Comparison of ENCODE assay signal across 10 mouse cellular contexts in genomic region chr8:84339320-84339719, GRCm38 (mm10). TPM values are rescaled to one million over a fixed set of nuclear protein-coding genes. Genes with fewer than 3 reads are reported as not detected.
DNase-seq lines count a peak whose midpoint lies in the region; ATAC-seq lines count a peak whose summit lies in the region.
"Had no signal": no experiment of that assay in that cellular context is flagged by ENCODE, and none has a peak within 500 bp of the region (broad histone marks: within the 10 kb centered on the region; RNA-seq: fewer than 3 reads in every experiment).

No protein-coding gene starts in this region.

- no peak for ATAC-seq in embryonic facial prominence, embryonic 11.5 days (replicated peaks; ENCODE audit: insufficient number of reproducible peaks, low FRiP score, low TSS enrichment, low read depth)
- ATAC-seq in midbrain, embryonic 14.5 days (ENCODE audit: low FRiP score, low TSS enrichment), result no peak
- no peak for ATAC-seq in midbrain, embryonic 11.5 days (ENCODE audit: low FRiP score)
- ATAC-seq in granulocyte monocyte progenitor cell, adult 5-6 weeks (replicated peaks; ENCODE audit: poor library complexity, severe bottlenecking), result no peak
- ATAC-seq: liver, embryonic 12.5 days; midbrain, embryonic 16.5 days had no signal

- peak; percentile 3 for DNase-seq in embryonic facial prominence, embryonic 11.5 days (ENCODE audit: low spot score)
- no peak for DNase-seq in embryonic facial prominence, embryonic 10.5 days (ENCODE audit: low spot score)
- peak; percentile 26 for DNase-seq in midbrain, embryonic 14.5 days
- no peak for DNase-seq in midbrain, embryonic 11.5 days (ENCODE audit: low spot score, missing footprints)
- peak; percentile 33 for DNase-seq in c-Kit-positive CD71-negative TER-119-negative erythroid progenitor cells, embryonic 14.5 days (ENCODE audit: low read depth)
- DNase-seq in cerebellum, postnatal 25 days, result peak; percentile 80 to 86
- no peak for DNase-seq in natural killer cell, adult 2 months (ENCODE audit: low spot score in 2 of 2)

- no peak overlapping the region for H3K4me3 ChIP-seq in embryonic facial prominence, embryonic 11.5 days (ENCODE audit: low read depth, low read length)
- no peak overlapping the region for H3K4me3 ChIP-seq in embryonic facial prominence, embryonic 10.5 days
- H3K4me3 ChIP-seq in midbrain, embryonic 14.5 days (replicated peaks; ENCODE audit: low read depth, low read length), result no peak overlapping the region
- no peak overlapping the region for H3K4me3 ChIP-seq in midbrain, embryonic 11.5 days (ENCODE audit: low read depth, low read length)
- H3K4me3 ChIP-seq: liver, embryonic 12.5 days had no signal

- no peak overlapping the region for H3K4me2 ChIP-seq in embryonic facial prominence, embryonic 11.5 days (ENCODE audit: low read depth, low read length)
- H3K4me2 ChIP-seq in midbrain, embryonic 14.5 days (ENCODE audit: low read length), result no peak overlapping the region
- no peak overlapping the region for H3K4me2 ChIP-seq in midbrain, embryonic 11.5 days
- H3K4me2 ChIP-seq: liver, embryonic 12.5 days had no signal

- H3K27ac ChIP-seq in embryonic facial prominence, embryonic 11.5 days (replicated peaks; ENCODE audit: low read depth, low read length), result no peak overlapping the region
- no peak overlapping the region for H3K27ac ChIP-seq in embryonic facial prominence, embryonic 10.5 days (replicated peaks)
- H3K27ac ChIP-seq in midbrain, embryonic 14.5 days (replicated peaks; ENCODE audit: low read depth, low read length), result no peak overlapping the region
- no peak overlapping the region for H3K27ac ChIP-seq in midbrain, embryonic 11.5 days (ENCODE audit: low read depth, low read length)
- H3K27ac ChIP-seq: liver, embryonic 12.5 days had no signal

- WGBS in embryonic facial prominence, embryonic 11.5 days, result 3% methylated on average over 7 of the region's 7 CpGs
- WGBS in embryonic facial prominence, embryonic 10.5 days, result 8% methylated on average over 7 of the region's 7 CpGs
- WGBS in midbrain, embryonic 14.5 days, result 6% methylated on average over 7 of the region's 7 CpGs
- WGBS in midbrain, embryonic 11.5 days, result 7% methylated on average over 7 of the region's 7 CpGs

- H3K9me3 ChIP-seq in embryonic facial prominence, embryonic 11.5 days (replicated peaks; ENCODE audit: control insufficient read depth, low read length), result no peaks in the 10 kb centered on the region
- no peaks in the 10 kb centered on the region for H3K9me3 ChIP-seq in embryonic facial prominence, embryonic 10.5 days
- no peaks in the 10 kb centered on the region for H3K9me3 ChIP-seq in midbrain, embryonic 14.5 days (ENCODE audit: control insufficient read depth, low read length)
- no peaks in the 10 kb centered on the region for H3K9me3 ChIP-seq in midbrain, embryonic 11.5 days (ENCODE audit: control insufficient read depth, low read length)
- H3K9me3 ChIP-seq: liver, embryonic 12.5 days had no signal

- peaks cover 21% of the 10 kb centered on the region for H3K27me3 ChIP-seq in embryonic facial prominence, embryonic 11.5 days (ENCODE audit: control insufficient read depth, insufficient read depth, low read length)
- peaks cover 45% of the 10 kb centered on the region for H3K27me3 ChIP-seq in embryonic facial prominence, embryonic 10.5 days (replicated peaks; ENCODE audit: low read depth, poor library complexity, severe bottlenecking)
- peaks cover 7% of the 10 kb centered on the region; the same call in 1 of the 2 replicates for H3K27me3 ChIP-seq in midbrain, embryonic 14.5 days (ENCODE audit: control insufficient read depth, insufficient read depth, low read length)
- H3K27me3 ChIP-seq in midbrain, embryonic 11.5 days (ENCODE audit: control insufficient read depth, insufficient read depth, low read length), result peaks cover 10% of the 10 kb centered on the region

- H3K9ac ChIP-seq in embryonic facial prominence, embryonic 11.5 days (replicated peaks; ENCODE audit: low read length), result no peak overlapping the region
- no peak overlapping the region for H3K9ac ChIP-seq in midbrain, embryonic 14.5 days (replicated peaks; ENCODE audit: low read length)
- H3K9ac ChIP-seq in midbrain, embryonic 11.5 days (ENCODE audit: low read length), result no peak overlapping the region
- H3K9ac ChIP-seq: liver, embryonic 12.5 days had no signal

- H3K36me3 ChIP-seq in embryonic facial prominence, embryonic 11.5 days (replicated peaks; ENCODE audit: control insufficient read depth, insufficient read depth, low read depth, low read length), result no peaks in the 10 kb centered on the region
- no peaks in the 10 kb centered on the region for H3K36me3 ChIP-seq in embryonic facial prominence, embryonic 10.5 days (replicated peaks)
- H3K36me3 ChIP-seq in midbrain, embryonic 14.5 days (ENCODE audit: control insufficient read depth, insufficient read depth, low read length), result no peaks in the 10 kb centered on the region
- H3K36me3 ChIP-seq in midbrain, embryonic 11.5 days (ENCODE audit: control insufficient read depth, insufficient read depth, low read length), result no peaks in the 10 kb centered on the region
- H3K36me3 ChIP-seq: liver, embryonic 12.5 days had no signal

- no peaks in the 10 kb centered on the region for H3K4me1 ChIP-seq in embryonic facial prominence, embryonic 11.5 days (ENCODE audit: control insufficient read depth, insufficient read depth, low read length)
- H3K4me1 ChIP-seq in embryonic facial prominence, embryonic 10.5 days, result peaks cover 6% of the 10 kb centered on the region; the same call in 1 of the 2 replicates
- no peaks in the 10 kb centered on the region; the same call in 1 of the 2 replicates for H3K4me1 ChIP-seq in midbrain, embryonic 14.5 days (ENCODE audit: control insufficient read depth, insufficient read depth, low read length)
- H3K4me1 ChIP-seq in midbrain, embryonic 11.5 days (ENCODE audit: control insufficient read depth, insufficient read depth, low read length), result 0 out of 2 replicates have a peak, but pooled peaks cover 4% of the 10 kb centered on the region
- H3K4me1 ChIP-seq: liver, embryonic 12.5 days had no signal

RNA-seq across cellular contexts. Expression of gene Cacna1a, which starts 48.9 kb away (rescaled TPM):
- polyA plus RNA-seq in embryonic facial prominence, embryonic 11.5 days (2014; fragmentation: Nextera tagmentation; extraction: Ambion mirVana), result 4.9 and 6.0 TPM in 2 replicates
- polyA plus RNA-seq in embryonic facial prominence, embryonic 10.5 days (2016; fragmentation: Nextera tagmentation; extraction: Ambion mirVana), result 4.4 and 5.5 TPM in 2 replicates
- 13.8 and 16.1 TPM in 2 replicates for polyA plus RNA-seq in midbrain, embryonic 14.5 days (2014; fragmentation: Nextera tagmentation; extraction: Ambion mirVana)
- polyA plus RNA-seq in midbrain, embryonic 11.5 days (2014; fragmentation: Nextera tagmentation; extraction: Ambion mirVana), result 6.3 TPM in 2 replicates
- total RNA-seq in granulocyte monocyte progenitor cell, adult 5-6 weeks (2014; fragmentation: Nextera tagmentation), result 1.5 and 6.3 TPM in 2 replicates
- 0.57 and 7.0 TPM in 2 replicates for total RNA-seq in granulocyte monocyte progenitor cell, adult 5-6 weeks (2017)

Comparison
In these comparisons a context has a peak if more than half of its experiments do, and no peak if none do; other contexts are left out.
1. DNase-seq: peak in embryonic facial prominence, embryonic 11.5 days (single experiment), midbrain, embryonic 14.5 days (single experiment), c-Kit-positive CD71-negative TER-119-negative erythroid progenitor cells, embryonic 14.5 days (single experiment) and cerebellum, postnatal 25 days (2 of 2); none in embryonic facial prominence, embryonic 10.5 days (single experiment), midbrain, embryonic 11.5 days (single experiment) and natural killer cell, adult 2 months (0 of 2).